Mouse (Mus musculus) brain, embryonic 18.5 days (tissue): Measurements from ENCODE around the gene Rhbdd1.

Experiments used
- DNase-seq: peaks from one replicate; pipeline ENCODE4 v3.0.0-alpha.2; 2012; ENCODE audit warnings: low read depth, low spot score

Rhbdd1 gene

DNA sequence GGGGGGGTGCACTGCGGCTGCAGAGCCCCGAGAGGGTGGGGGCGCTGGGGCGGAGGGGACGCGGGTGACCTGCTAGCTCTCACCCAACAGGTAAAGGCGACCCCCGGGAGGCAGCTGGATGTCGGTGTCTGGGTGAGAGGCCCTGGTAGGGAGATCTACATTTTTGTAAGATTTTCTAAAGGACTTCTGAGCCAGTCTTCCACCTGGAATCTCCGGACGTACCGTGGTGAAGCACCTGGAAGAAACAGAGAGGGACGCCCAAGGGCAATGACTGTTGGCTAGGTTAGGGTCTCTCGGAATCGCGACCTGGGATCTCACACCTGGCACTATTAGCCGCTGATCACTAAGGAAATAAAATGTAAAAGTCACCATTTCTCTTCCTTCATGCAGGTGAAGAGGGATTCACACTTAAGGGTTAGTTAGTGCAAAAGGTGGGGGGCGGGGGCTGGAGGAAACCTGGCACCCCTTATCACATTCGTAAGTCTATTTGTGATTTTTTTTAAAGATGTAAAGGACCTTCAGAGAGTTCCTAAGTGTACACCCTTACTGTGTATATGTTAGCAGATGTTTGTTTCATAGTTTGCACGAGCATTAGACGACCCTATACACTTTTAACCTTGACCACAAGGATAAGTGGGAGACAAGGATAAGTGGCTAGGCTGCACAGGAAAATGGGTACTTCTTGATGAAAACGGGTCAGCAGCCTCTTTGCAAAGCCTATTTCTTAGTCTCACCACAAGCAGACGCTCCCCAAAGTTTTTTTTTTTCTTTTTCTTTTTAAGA, 24.1 kb upstream of the Rhbdd1 start:
- DNase-seq = no peak

DNA sequence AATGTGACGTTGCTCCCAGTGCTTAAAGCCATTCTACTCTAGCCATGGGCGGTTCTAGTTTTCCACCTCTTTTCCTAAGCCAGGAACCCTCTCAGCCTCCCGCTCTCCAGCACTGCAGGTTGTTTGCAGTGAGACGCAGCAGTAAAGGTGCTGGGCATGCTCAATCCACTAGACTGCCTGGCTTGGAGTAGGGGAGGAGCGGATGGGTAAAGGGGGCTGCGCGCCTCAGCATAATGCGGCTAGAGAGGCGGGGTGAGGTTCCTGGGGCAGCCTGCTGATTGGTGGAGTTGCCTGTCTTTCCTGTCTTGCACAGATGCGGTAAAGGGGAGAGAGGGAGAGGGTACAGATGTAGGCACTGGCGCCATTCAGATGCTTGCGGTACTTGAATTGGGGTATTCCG, 23.5 kb upstream of the Rhbdd1 start:
- no peak for DNase-seq

DNA sequence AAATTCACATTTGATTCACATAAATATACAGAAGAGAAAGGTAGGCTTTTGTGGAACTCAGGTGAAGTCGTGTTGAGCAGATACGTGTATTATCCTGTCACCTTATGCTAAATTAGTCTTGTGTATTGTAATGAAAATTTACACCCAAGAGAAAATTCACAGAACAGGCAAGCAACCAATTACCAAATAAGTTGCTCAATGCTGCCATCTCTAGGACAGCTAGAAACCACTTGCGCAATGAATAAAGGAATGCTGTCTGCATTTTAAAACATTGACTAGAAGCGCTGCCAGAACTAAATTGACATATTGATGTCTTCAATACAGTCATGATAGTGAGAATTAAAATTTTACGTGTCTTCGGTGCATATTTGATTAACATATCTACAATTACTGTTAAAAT, 22.1 kb upstream of the Rhbdd1 start:
- no peak for DNase-seq

DNA sequence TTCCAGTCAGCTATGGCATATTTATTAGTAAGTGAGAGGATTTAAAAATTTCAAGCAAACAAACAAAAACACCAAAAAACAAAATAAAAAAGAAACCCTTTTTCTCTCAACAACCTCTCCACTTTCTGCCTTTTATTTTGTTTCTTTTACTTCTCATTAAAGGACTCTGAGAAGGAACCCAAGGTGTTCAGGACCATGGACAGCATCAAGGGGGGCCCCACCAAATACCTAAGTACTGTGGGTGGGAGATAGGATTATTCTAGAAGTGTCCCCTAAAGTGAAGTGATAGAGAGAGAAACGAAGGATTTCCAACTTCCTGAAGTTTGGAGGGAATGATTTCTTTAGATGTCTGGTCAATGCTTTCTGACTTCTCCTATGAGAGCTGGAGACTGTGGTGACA, 17.7 kb upstream of the Rhbdd1 start:
- DNase-seq = no peak

DNA sequence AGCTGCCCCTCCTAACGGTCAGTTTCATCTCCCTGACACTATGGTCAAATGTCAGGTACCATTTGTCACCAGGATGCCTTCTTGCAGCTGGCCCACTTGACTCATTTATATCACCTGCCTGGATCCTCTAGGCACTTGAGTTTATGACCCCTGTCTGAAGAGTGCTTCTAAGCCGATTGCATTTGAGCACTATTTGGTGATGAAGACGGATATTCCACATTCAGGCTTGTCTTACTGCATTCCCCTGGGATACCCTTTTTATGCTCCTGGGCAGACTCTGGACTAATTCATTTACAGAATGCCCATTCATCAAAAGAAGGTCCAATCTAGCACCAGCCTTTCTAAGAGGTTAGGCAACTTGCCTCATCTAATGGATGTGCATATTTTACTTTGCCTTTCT, 11.8 kb upstream of the Rhbdd1 start:
- DNase-seq = no peak

DNA sequence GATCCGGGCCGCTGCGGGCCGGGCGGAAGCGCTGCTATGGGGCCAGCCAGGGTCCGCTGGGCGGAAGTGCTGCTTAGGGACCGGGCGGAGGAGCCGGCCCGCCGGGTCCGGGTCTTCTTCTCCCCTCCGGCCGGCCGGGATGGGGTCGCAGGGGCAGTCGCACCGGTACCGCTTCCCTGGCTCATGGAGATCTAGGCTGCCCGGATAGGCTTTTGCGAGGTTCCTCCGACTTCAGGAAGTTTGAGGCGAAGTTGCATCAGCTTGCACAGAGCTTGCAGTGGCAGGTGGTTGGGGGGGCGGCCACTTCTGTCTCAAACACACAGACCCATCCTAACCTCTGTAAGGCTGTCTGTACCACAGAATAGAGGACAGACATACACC, 484 bp downstream of the Rhbdd1 start:
- DNase-seq = no peak

DNA sequence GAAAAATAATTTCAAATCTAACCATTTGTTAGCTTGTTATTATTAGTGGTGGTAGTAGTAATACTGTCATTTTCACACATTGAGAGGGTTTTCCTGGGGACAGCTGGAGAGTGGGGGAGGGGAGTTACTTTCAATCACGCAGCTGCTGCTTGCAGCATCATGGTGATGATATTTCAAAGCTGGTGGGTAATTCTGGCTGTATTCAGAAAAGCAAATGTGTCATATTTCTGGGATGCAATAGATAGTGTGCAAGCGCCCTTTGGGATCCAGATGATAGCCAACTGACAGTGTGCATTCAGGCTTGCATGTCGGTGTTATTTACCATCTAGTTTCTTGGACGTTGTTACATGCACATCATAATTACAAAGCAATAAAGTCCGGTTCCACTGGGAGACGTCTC, 4.2 kb downstream of the Rhbdd1 start:
- DNase-seq = no peak

DNA sequence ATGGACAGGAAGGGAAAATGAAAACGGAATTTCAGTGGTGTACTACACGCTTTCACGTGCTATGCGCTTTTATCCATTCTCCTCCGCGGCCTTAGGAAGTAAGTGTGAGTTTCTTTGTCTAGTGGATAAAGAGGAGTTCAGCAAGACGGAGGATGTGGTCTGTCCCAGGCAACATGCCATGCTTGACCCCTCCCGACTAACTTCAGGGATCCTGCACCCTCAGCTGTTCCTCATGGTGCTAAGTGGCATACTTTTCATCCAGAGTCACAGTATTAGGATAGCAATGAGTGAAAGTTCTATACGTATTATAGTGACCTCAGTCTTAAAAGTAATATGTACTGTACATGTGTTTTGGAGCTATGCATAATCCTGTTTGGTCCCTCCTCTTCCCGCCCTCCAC, 4.6 kb downstream of the Rhbdd1 start:
- DNase-seq = no peak

DNA sequence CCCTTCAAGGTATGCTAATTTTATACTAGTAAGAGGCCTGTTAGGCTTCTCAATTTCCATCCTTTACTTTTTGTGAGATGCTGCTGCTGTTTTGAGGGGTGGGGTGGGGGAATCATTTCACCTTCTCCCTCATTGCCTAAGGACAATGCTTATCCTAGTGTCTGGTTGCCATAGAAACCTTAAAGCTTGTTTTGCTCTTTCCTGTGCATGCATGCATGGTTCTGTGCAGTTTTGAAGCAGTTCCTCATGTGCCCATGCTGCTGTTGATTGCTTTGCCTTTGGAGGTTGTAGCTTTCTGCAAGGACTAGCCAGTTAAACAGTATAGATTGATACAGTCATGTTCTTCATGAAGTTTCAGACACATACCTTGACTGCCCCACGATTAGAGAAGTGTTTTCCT, 5.2 kb downstream of the Rhbdd1 start:
- no peak for DNase-seq

DNA sequence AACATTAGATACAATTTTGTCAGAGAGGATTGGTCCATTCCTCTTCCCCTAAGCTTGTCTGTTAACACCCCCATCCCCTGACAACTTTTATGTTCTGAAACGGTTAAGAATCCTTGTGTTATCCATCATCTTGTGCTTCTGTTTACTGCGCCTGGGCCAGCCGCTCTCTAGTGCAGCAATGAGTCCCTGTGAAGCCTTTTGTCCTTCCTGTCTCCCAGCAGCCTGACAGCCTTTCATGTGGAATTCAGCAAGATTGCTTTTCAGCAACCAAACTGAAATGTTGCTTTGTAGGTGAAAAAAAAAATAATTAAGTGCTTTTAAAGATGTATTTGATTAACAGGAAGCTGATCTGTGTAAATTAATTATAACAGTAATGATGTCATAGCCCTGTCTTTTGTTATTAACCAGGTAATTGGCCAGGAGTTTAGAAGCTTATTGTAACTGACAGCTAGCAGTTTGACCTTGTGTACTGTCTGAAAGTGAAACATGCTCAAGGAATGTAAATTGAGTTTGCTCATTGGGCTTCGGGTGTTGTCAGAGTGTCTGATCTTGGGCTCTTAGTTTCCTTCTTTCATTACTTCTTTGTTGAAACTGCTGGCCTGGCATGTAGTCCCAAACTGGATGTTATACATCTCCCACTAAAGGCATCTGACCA, 8.0 kb downstream of the Rhbdd1 start:
- no peak for DNase-seq

DNA sequence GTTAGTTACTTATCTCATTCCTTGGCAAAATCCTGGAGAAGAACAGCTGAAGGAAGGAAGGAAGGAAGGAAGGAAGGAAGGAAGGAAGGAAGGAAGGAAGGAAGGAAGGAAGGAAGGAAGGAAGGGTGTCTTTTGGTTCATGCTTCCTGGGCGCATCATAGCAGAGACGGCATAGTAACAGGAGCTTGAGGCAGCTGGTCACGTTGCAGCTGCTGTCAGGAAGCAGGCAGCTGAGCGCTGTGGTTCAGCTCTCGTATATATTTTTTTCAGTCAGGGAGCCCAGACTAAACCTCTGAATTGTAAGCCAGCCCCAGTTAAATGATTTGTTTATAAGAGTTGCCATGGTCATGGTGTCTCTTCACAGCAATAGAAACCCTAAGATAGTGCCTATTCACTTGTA, 9.9 kb downstream of the Rhbdd1 start:
- DNase-seq = no peak

DNA sequence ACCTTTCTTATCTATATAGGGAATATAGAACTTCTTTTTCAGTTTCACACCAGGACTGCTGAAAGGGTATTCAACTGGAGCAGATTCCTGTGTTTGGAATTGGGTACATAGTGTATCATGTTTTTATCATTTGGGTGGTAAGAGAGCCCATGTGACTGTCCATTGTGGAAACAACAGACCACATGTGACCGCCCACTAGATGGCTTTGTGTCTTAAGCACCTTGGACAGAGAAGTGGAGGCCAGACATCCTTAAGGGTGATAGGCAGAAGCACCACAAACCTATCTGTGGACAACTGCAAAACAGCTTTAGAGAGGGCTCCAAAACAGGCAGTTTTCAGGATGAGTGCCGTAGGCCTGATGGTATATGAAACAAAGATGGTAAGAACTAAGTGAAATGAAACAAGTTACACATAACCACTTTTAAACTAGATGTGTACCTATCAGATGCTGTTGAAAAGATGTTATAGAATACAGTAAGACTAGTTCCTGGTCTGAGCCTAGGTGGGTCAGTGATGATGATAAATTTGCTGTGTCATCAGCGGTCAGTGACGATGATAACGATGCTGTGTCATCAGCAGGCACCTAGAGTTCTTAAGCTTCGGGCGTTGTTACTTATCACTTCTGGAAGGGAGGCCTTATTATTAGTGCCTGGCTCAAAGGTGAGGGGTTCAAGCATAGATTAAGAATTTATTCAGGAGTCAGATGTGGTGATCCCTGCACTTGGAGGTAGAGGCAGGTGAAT, 12.0 kb downstream of the Rhbdd1 start:
- no peak for DNase-seq

DNA sequence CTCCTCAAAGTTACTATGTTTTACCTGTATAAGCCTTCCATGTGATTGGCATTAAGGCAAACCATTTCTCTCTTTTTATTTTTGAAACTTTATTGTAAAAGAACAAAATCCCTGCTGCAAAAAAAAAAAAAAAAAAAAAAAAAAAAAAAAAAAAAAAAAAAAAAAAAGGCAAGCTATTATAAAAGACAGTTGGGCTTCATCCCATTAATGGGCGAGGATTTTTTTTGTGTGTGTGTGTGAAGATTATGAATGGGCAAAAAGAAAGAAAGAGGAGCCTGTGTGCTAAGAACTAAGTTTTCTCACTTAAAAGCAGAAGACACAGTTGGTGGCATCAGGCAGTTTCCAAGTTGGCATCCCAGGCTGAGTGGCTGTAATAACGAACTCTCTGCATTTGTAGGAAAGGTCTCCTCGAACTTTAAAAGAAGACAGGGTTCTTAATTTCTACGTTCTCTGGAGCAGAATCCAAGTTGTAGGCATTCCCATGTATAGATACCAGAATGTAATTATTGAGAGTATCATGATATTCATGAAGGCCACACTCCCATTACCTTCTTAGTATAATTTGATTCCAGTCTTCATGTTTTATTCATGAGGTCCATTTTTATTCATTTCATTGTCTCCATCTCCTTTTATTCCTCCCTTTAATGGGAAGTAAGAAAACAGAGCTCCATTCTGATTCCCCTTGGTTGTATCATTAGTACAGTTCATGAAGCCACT, 13.1 kb downstream of the Rhbdd1 start:
- no peak for DNase-seq

DNA sequence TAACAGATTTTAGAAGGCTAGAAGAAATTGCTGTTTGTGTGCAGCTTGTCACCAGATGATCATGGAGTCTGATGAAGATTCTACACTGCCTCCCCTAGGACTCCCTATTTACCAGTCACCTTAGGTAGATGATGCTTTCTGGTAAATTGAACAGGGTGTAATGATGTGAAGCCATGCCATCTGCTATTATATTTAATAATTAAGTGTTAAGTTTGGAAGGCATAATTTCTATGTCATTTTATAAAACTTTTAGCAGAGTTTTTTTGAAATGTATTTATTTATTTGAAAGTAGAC, 13.6 kb downstream of the Rhbdd1 start:
- DNase-seq = no peak

DNA sequence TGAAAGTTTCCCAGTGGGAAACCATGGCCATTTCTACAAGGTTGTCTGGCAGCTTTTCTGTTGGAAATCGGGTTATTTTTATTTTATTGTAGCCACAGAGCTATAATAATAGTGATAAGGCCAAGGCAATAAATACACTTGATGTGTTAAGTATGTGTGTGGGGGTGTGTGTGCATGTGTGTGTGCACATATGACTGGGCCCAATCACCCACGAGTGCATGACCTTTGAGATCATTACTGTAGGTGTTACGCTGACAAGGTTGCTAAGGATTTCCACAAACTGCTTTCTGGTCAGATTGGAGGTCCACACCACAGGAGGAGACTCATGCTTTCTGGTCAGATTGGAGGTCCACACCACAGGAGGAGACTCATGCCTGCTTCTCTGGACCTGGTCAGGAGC, 18.3 kb downstream of the Rhbdd1 start:
- no peak for DNase-seq

DNA sequence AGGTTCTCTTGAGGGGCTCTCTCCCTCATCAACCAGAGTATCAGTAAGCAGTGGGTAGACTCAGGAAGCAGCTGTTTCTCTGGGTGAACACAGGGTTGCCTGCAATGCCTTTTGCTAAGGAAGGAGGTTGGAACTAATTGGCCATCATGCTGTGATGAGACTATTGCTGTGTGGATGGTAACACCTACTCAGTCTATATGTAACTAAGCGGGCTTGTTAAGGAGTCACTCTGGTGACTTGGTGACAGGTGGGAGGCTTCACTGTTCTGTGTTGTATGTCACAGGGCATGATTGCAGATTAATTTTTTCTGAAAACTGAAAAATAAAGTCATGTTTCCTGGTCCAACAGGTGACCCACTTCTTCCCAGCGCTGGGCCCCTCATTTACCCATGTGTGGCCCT, 36.8 kb downstream of the Rhbdd1 start:
- DNase-seq = no peak

DNA sequence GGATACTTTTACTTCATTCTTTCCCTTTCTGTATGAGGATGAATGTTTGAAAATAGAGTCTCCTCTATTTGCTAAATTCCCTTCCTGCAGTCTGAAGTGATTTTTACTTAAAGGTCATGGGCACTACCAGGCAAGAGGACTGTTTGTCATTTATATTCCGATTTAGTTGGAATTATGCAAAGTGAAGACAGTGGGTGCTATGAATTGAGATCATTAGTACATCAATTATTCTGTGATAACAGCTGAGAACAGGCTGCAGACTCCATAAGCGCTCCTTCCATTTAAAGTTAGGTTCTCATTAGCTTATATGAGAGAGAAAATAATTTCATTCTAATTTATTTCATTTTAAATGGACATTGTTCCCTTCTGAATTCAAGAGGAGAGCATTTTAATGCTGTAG, 37.5 kb downstream of the Rhbdd1 start:
- DNase-seq = no peak

DNA sequence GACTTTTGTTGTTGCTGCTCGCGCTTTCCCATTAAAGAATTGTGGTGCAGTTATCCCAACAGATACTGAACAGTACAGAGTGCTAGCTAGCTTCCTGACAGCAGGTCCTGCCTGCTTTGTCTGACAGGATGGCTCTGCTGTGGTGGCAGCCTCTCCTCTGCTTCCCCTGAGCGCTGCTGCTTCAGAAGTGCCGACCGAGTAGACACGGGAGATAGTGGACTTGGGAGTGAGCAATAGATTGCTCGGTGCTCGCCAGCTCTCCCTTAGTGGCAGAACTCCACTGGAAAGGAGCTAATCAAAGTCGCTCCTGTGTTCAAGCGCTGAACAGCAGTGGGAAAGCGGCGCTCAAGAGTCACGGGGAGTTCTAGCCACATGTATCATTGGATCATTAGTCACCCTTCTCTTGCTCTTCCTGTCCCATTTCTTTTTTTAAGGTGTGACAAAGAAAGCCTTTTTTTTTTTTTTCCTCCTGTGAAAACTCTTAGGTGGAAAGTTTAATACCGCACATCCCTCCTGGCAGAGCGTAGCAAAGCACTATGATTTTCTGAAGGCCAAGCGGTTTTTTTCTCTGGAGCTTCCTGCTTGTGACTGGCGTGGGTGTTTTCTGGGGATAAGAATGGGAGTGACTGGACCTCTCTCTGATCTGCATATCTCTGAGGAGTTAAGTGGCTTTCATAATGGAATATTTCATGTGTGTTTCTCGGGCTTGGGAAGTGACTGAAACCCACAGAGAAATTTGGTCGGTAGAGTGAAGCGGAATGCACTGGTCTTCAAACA, 42.8 kb downstream of the Rhbdd1 start:
- DNase-seq = no peak

DNA sequence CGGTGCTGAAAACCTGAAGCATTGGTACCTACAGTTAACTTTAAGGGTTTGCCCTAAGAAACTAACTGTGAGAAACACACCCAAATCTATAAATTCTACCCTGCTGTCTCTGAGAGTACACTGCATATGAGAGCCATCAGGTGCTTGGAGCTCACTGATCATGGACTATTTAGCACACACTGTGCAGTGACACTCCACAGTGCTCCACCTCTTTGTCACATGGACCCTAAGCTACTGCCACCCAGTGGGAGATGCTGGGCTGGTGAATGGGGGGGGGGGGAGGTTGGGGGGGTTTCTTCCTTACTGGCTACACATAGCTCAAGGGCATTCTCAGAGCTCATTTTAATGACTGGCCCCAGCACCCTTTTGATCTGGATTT, 43.4 kb downstream of the Rhbdd1 start:
- DNase-seq = no peak

DNA sequence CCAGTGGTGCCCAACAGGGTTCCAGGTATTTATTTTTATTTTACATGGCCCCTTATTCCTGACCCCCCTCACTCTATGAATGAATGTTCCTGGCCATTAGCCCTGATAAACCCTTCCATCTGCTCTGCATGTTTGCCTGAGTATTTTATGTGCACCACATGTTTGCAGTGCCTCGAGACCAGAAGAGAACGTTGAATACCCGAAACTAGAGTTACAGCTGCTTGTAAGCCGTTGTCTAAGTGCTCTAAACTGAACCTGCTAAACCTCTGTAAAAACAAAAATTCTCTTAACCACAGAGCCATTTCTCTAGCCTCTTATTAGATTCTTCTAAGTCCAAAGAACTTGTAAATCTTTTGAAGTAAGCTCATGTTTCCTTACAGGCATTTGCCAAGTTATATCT, 45.0 kb downstream of the Rhbdd1 start:
- DNase-seq = no peak

DNA sequence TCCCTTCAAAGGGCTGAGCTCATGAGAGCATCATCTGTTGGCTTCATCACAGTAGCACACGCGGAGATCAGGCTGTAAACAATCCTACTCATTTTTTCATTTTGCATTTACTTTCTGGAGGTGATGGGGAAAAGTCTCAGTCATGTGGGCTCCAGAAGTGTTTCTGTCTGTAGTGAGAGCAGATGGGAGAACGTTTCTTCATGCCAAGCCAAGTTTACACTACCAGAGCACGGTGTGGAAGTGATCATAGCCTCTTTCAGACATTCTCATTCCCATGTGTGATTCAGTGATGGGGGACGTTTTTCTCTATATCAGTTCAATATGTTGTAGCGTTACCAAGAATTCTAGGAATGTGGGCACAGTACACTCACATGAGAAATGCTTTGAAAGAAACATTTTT, 45.9 kb downstream of the Rhbdd1 start:
- no peak for DNase-seq

DNA sequence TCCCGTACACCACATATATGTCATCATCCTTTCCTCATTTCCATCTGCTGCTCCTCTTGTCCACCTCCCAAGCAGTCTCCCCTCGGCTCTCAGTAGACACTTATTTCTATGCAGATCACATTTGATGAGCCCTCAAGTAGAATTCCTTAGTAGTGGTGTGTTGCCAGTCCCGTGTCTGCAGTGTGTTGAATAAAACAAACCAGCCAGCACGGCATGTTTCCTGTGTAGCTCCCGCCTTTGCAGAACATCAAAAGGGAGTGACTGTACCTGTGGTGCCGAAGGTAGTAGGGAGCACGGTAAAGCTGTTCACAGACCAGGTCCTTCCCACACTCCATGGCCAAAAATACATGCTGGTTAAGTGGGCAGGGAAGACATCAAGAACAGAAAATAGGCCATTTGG, 47.8 kb downstream of the Rhbdd1 start:
- no peak for DNase-seq
